Mouse (Mus musculus): Measurements from ENCODE around the gene Mmp28.

The Mmp28 gene

GRCm38 (mm10) chr11:83403787-83404186, 59.1 kb downstream of the Mmp28 start:
- no peak for DNase-seq

GRCm38 (mm10) chr11:83398724-83399123, 64.1 kb downstream of the Mmp28 start:
- no peak for DNase-seq

DNA sequence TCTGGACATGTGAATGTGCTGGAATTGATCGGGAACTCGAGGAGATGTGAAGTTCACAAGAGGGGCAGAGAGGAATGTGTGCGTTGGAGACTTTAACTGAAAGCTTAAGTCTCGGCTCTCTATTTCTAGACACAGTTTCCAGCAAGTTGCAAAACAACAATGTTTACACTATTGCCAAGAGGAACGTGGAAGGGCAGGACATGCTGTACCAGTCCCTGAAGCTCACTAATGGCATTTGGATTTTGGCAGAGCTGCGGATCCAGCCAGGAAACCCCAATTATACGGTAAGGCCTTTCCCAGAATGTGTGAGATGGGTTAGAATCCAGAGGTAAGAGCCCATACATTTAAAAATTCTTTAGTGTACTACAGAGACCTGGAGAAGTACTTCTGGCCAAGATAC, 65.2 kb downstream of the Mmp28 start:
- no peak for DNase-seq

DNA sequence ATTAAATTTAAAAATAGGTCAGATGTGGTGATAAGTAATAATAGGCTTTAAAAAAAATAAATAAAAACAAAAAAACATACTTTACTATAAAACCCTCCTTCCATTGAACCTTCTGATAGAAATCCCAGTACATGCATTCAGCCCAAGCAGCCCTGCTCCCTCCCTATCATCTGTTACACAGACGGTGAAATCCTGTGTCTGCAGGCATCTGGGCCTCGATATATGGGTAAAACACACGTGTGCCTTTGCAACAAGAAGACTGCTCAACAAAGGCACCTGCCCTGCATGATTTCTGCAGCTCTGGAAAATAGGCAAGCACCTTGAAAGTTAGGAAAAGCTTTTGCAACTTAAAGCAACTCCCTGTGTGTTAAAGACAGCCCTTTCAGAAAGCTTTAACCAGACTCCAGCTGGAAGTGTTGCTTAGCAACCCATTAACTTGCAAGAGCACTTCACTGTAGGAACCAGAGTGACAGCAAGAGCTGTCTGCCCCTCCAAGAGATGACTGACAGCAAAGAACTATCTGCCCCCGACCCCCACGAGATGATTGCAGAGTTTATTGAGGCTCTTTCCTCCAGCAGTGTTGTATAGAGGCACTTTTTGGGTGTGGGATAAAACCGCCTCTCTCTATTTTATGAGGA, 68.0 kb downstream of the Mmp28 start:
- peak; percentile 47 for DNase-seq

- no peak for DNase-seq
Observed at GRCm38 (mm10) chr11:83393062-83393461, 69.8 kb downstream of the Mmp28 start.

All from embryo, embryonic 11 days (tissue).